Mouse (Mus musculus): Measurements from ENCODE around the gene Tas1r1.

Tas1r1 gene

GRCm38 (mm10) chr4:151988342-151989109 lies 49.8 kb downstream of the Tas1r1 start, which contains the start of gene Thap3:
TSS of gene Thap3 (minus strand) at chr4:151988997.
- DNase-seq (ENCODE audit: low spot score in 2 of 2), result peak; percentile 73 to 89

- no peak for DNase-seq (ENCODE audit: low spot score in 2 of 2)
These were observed 50.4 kb downstream of the Tas1r1 start for GRCm38 (mm10) chr4:151988014-151988341.

- DNase-seq (ENCODE audit: low spot score in 2 of 2), result no peak
These were observed 51.7 kb downstream of the Tas1r1 start for GRCm38 (mm10) chr4:151986650-151987049.

- no peak for DNase-seq (ENCODE audit: low spot score in 2 of 2)
These were observed 52.5 kb downstream of the Tas1r1 start for GRCm38 (mm10) chr4:151985886-151986285.

- no peak for DNase-seq (ENCODE audit: low spot score in 2 of 2)
These were observed 54.8 kb downstream of the Tas1r1 start for GRCm38 (mm10) chr4:151983560-151983959.

GRCm38 (mm10) chr4:151983043-151983442 lies 55.3 kb downstream of the Tas1r1 start:
- no peak for DNase-seq (ENCODE audit: low spot score in 2 of 2)

GRCm38 (mm10) chr4:151981363-151981762 lies 57.0 kb downstream of the Tas1r1 start:
- DNase-seq (ENCODE audit: low spot score in 2 of 2), result peak; percentile 80 to 93

- DNase-seq (ENCODE audit: low spot score in 2 of 2), result no peak
These were observed 57.7 kb downstream of the Tas1r1 start for GRCm38 (mm10) chr4:151980699-151981098.

All from spleen, postnatal 4 days (tissue).